Comparison of ENCODE assay signal across 9 mouse cellular contexts in genomic region chr9:72883940-72884339, GRCm38 (mm10). TPM values are rescaled to one million over a fixed set of nuclear protein-coding genes. Genes with fewer than 3 reads are reported as not detected.
DNase-seq lines count a peak whose midpoint lies in the region; ATAC-seq and TF ChIP-seq lines count a peak whose summit lies in the region.
"Had no signal": no experiment of that assay in that cellular context is flagged by ENCODE, and none has a peak within 500 bp of the region (broad histone marks: within the 10 kb centered on the region; RNA-seq: fewer than 3 reads in every experiment).

No protein-coding gene starts in this region.

- no peak for TF ChIP-seq EP300 in stomach, postnatal 0 days (optimal IDR thresholded peaks at IDR 0.05)

- H3K9ac ChIP-seq in stomach, postnatal 0 days (ENCODE audit: low read length), result no peak overlapping the region
- H3K9ac ChIP-seq: liver, embryonic 13.5 days had no signal

- intact Hi-C loops in heart, postnatal 25 days (cut with DNase I), result loop anchor here (1.0 to 10.0 kb wide), 3 partner anchors 118 to 211 kb away; no protein-coding TSS in a partner anchor
- intact Hi-C loops in heart, postnatal 14 days (cut with DNase I), result loop anchor here (1.0 kb wide), 1 partner anchor 118 kb away; no protein-coding TSS in a partner anchor

- peak; percentile 79 for DNase-seq in heart, adult 11 months
- DNase-seq in heart, postnatal 25 days (ENCODE audit: low spot score), result no peak
- peak; percentile 83 for DNase-seq in R1 (ENCODE audit: low read depth, low spot score)
- DNase-seq in embryo, embryonic 10.5 days (ENCODE audit: low spot score), result peak; percentile 84
- DNase-seq in heart, postnatal 14 days, result peak; percentile 29 to 60
- DNase-seq in layer of hippocampus, adult 9-10 months (ENCODE audit: low spot score), result peak; percentile 52
- DNase-seq in stomach, postnatal 0 days (ENCODE audit: low spot score), result peak; percentile 34
- DNase-seq: liver, embryonic 13.5 days had no signal

- no peak overlapping the region for H3K27ac ChIP-seq in stomach, postnatal 0 days (replicated peaks)
- H3K27ac ChIP-seq: liver, embryonic 13.5 days had no signal

- peak; percentile 95 for TF ChIP-seq CTCF in stomach, postnatal 0 days (IDR thresholded peaks at IDR 0.05; ENCODE audit: low read depth)

- no peaks in the 10 kb centered on the region for H3K27me3 ChIP-seq in stomach, postnatal 0 days (ENCODE audit: control insufficient read depth, insufficient read depth, low read length)
- H3K27me3 ChIP-seq: liver, embryonic 13.5 days had no signal

- H3K4me2 ChIP-seq in stomach, postnatal 0 days (replicated peaks; ENCODE audit: low read depth), result no peak overlapping the region
- H3K4me2 ChIP-seq: liver, embryonic 13.5 days had no signal

- ATAC-seq in megakaryocyte-erythroid progenitor cell, adult 5-6 weeks (replicated peaks; ENCODE audit: low FRiP score, low TSS enrichment, poor library complexity, severe bottlenecking), result peak; percentile 78
- 0 out of 2 replicates have a peak, but pooled peaks have one; percentile 56 for ATAC-seq in stomach, postnatal 0 days (ENCODE audit: low FRiP score, low TSS enrichment)

- H3K9me3 ChIP-seq in stomach, postnatal 0 days (ENCODE audit: control insufficient read depth, low read length), result no peaks in the 10 kb centered on the region
- H3K9me3 ChIP-seq: liver, embryonic 13.5 days had no signal

- WGBS in stomach, postnatal 0 days, result 8% methylated on average over 3 of the region's 3 CpGs

- H3K4me3 ChIP-seq in stomach, postnatal 0 days (ENCODE audit: low read depth, low read length), result no peak overlapping the region
- H3K4me3 ChIP-seq: liver, embryonic 13.5 days had no signal

- peaks cover 4% of the 10 kb centered on the region; the same call in 1 of the 2 replicates for H3K4me1 ChIP-seq in stomach, postnatal 0 days (replicated peaks; ENCODE audit: control insufficient read depth, insufficient read depth)

- no peaks in the 10 kb centered on the region for H3K36me3 ChIP-seq in stomach, postnatal 0 days (ENCODE audit: control insufficient read depth, insufficient read depth, low read length)
- H3K36me3 ChIP-seq: liver, embryonic 13.5 days had no signal

RNA-seq across cellular contexts. Expression of gene Pygo1, which starts 41.5 kb away (rescaled TPM):
- total RNA-seq in heart, postnatal 25 days (2021), result 10 to 100 TPM in 1 of 2 experiments, 1 to 10 TPM in 1; 10.0 to 10.9 TPM
- 1 to 10 TPM; 8.1 to 9.1 TPM for total RNA-seq in heart, postnatal 14 days (2021)
- not detected in 2 replicates for total RNA-seq in megakaryocyte-erythroid progenitor cell, adult 5-6 weeks (2014; fragmentation: Nextera tagmentation)
- not detected in 2 replicates for total RNA-seq in megakaryocyte-erythroid progenitor cell, adult 5-6 weeks (2017)
- polyA plus RNA-seq in stomach, postnatal 0 days (2015; fragmentation: Nextera tagmentation; extraction: Ambion mirVana), result 1.1 and 1.4 TPM in 2 replicates

Comparison
In these comparisons a context has a peak if more than half of its experiments do, and no peak if none do; other contexts are left out.
1. RNA of gene Pygo1, which starts 41.5 kb away (total RNA-seq): 10.0 to 10.9 TPM in heart, postnatal 25 days and 8.1 to 9.1 TPM in heart, postnatal 14 days; not detected in megakaryocyte-erythroid progenitor cell, adult 5-6 weeks; every median in the first group is over 4 times any median in the second.